ENCODE assay signal across 8 mouse cellular contexts in genomic region chr17:43567593-43567991, GRCm38 (mm10). TPM values are rescaled to one million over a fixed set of nuclear protein-coding genes. Genes with fewer than 3 reads are reported as not detected.
A peak's percentile ranks its signal among the peaks of the same experiment; 100 is the strongest.
DNase-seq lines count a peak whose midpoint lies in the region; ATAC-seq lines count a peak whose summit lies in the region.

No protein-coding gene starts in this region.

- H3K9ac ChIP-seq in liver, embryonic 11.5 days (ENCODE audit: low read depth, low read length) = no peak overlapping the region
- peak overlapping the region; percentile 69; the same call in 1 of the 2 replicates for H3K9ac ChIP-seq in intestine, embryonic 16.5 days (ENCODE audit: low read depth, low read length)
- H3K9ac ChIP-seq in neural tube, embryonic 13.5 days = peak overlapping the region; percentile 69

- no peak overlapping the region for H3K27ac ChIP-seq in liver, embryonic 11.5 days (ENCODE audit: low read depth, low read length)
- H3K27ac ChIP-seq in forebrain, embryonic 10.5 days = peak overlapping the region; percentile 76
- H3K27ac ChIP-seq in intestine, embryonic 16.5 days (ENCODE audit: low read length) = no peak overlapping the region
- no peak overlapping the region for H3K27ac ChIP-seq in neural tube, embryonic 13.5 days (replicated peaks)

- ATAC-seq in liver, embryonic 11.5 days (replicated peaks; ENCODE audit: low FRiP score) = 0 out of 2 replicates have a peak, but pooled peaks have one; percentile 20
- ATAC-seq in intestine, embryonic 16.5 days = no peak
- ATAC-seq in neural tube, embryonic 13.5 days (ENCODE audit: low read depth) = peak; percentile 70

- 16% methylated on average over 12 of the region's 12 CpGs for whole genome bisulfite sequencing in liver, embryonic 11.5 days
- 5% methylated on average over 12 of the region's 12 CpGs for WGBS in forebrain, embryonic 10.5 days
- 14% methylated on average over 12 of the region's 12 CpGs for WGBS in intestine, embryonic 16.5 days
- WGBS in neural tube, embryonic 13.5 days = 6% methylated on average over 12 of the region's 12 CpGs

- H3K36me3 ChIP-seq in liver, embryonic 11.5 days (ENCODE audit: control insufficient read depth, insufficient read depth, low read length) = no peaks in the 10 kb centered on the region
- H3K36me3 ChIP-seq in forebrain, embryonic 10.5 days (replicated peaks) = no peaks in the 10 kb centered on the region
- H3K36me3 ChIP-seq in intestine, embryonic 16.5 days (ENCODE audit: control insufficient read depth, insufficient read depth, low read length) = no peaks in the 10 kb centered on the region
- H3K36me3 ChIP-seq in neural tube, embryonic 13.5 days = no peaks in the 10 kb centered on the region

- peak overlapping the region; percentile 75 for H3K4me2 ChIP-seq in liver, embryonic 11.5 days
- H3K4me2 ChIP-seq in intestine, embryonic 16.5 days (ENCODE audit: low read depth, low read length) = peak overlapping the region; percentile 91
- H3K4me2 ChIP-seq in neural tube, embryonic 13.5 days = peak overlapping the region; percentile 84

- no peaks in the 10 kb centered on the region for H3K9me3 ChIP-seq in liver, embryonic 11.5 days (ENCODE audit: control insufficient read depth, low read length)
- no peaks in the 10 kb centered on the region for H3K9me3 ChIP-seq in forebrain, embryonic 10.5 days
- H3K9me3 ChIP-seq in intestine, embryonic 16.5 days (ENCODE audit: control insufficient read depth, low read length) = no peaks in the 10 kb centered on the region
- 0 out of 2 replicates have a peak, but pooled peaks cover under 1% of the 10 kb centered on the region for H3K9me3 ChIP-seq in neural tube, embryonic 13.5 days

- H3K4me1 ChIP-seq in liver, embryonic 11.5 days (replicated peaks; ENCODE audit: control insufficient read depth, insufficient read depth, low read length) = peaks cover 3% of the 10 kb centered on the region; the same call in 1 of the 2 replicates
- H3K4me1 ChIP-seq in forebrain, embryonic 10.5 days = peaks cover 23% of the 10 kb centered on the region
- H3K4me1 ChIP-seq in intestine, embryonic 16.5 days (ENCODE audit: control insufficient read depth, insufficient read depth, low read length) = peaks cover 4% of the 10 kb centered on the region
- H3K4me1 ChIP-seq in neural tube, embryonic 13.5 days (replicated peaks) = peaks cover 12% of the 10 kb centered on the region

- H3K4me3 ChIP-seq in liver, embryonic 11.5 days (ENCODE audit: low read depth, low read length) = peak overlapping the region; percentile 45
- peak overlapping the region; percentile 52 for H3K4me3 ChIP-seq in forebrain, embryonic 10.5 days
- H3K4me3 ChIP-seq in intestine, embryonic 16.5 days (ENCODE audit: low read length) = peak overlapping the region; percentile 56
- H3K4me3 ChIP-seq in neural tube, embryonic 13.5 days = peak overlapping the region; percentile 48

- DNase-seq in liver, embryonic 11.5 days (ENCODE audit: low spot score) = no peak
- no peak for DNase-seq in liver
- no peak for DNase-seq in forebrain, embryonic 10.5 days (ENCODE audit: extremely low spot score, low spot score)
- DNase-seq in adrenal gland, adult (ENCODE audit: inconsistent age in 2 of 2, low spot score in 1 of 2) = no peak
- DNase-seq in frontal cortex, postnatal 10 days (ENCODE audit: low spot score in 2 of 2) = no peak
- no peak for DNase-seq in urinary bladder, postnatal 10 days (ENCODE audit: low spot score)

- H3K27me3 ChIP-seq in liver, embryonic 11.5 days (replicated peaks; ENCODE audit: control insufficient read depth, insufficient read depth, low read length) = no peaks in the 10 kb centered on the region
- H3K27me3 ChIP-seq in forebrain, embryonic 10.5 days (ENCODE audit: poor library complexity, severe bottlenecking) = peaks cover 9% of the 10 kb centered on the region
- no peaks in the 10 kb centered on the region for H3K27me3 ChIP-seq in intestine, embryonic 16.5 days (replicated peaks; ENCODE audit: control insufficient read depth, insufficient read depth, low read length)
- H3K27me3 ChIP-seq in neural tube, embryonic 13.5 days = no peaks in the 10 kb centered on the region

RNA-seq across cellular contexts. Expression of gene Pla2g7, which starts 0.3 kb away (rescaled TPM):
- 3.1 and 3.7 TPM in 2 replicates for polyA plus RNA-seq in liver, embryonic 11.5 days (2014; fragmentation: Nextera tagmentation; extraction: Ambion mirVana)
- polyA plus RNA-seq in forebrain, embryonic 10.5 days (2016; fragmentation: Nextera tagmentation; extraction: Ambion mirVana) = 2.6 and 3.8 TPM in 2 replicates
- polyA plus RNA-seq in intestine, embryonic 16.5 days (2015; fragmentation: Nextera tagmentation; extraction: Ambion mirVana) = 14.0 and 14.2 TPM in 2 replicates
- polyA plus RNA-seq in neural tube, embryonic 13.5 days (2015; fragmentation: Nextera tagmentation; extraction: Ambion mirVana) = 63.6 and 66.2 TPM in 2 replicates

RNA-seq across cellular contexts. Expression of gene Ankrd66, which starts 24.2 kb away (rescaled TPM):
- 0.14 TPM in 1 of 2 replicates, not detected in the other for polyA plus RNA-seq in liver, embryonic 11.5 days (2014; fragmentation: Nextera tagmentation; extraction: Ambion mirVana)
- polyA plus RNA-seq in forebrain, embryonic 10.5 days (2016; fragmentation: Nextera tagmentation; extraction: Ambion mirVana) = 0.25 and 0.31 TPM in 2 replicates
- polyA plus RNA-seq in intestine, embryonic 16.5 days (2015; fragmentation: Nextera tagmentation; extraction: Ambion mirVana) = 0.21 TPM in 1 of 2 replicates, not detected in the other
- polyA plus RNA-seq in neural tube, embryonic 13.5 days (2015; fragmentation: Nextera tagmentation; extraction: Ambion mirVana) = 0.14 and 0.39 TPM in 2 replicates
